Mouse (Mus musculus): ENCODE measurements at regions not wholly inside any gene's neighbourhood (a gene's known extent, or its start where the extent isn't known, plus 50 kb on each side); places are given as distances from the start of the nearest gene placed in this dataset.

- no peak for TF ChIP-seq CTCF (IDR thresholded peaks at IDR 0.05; ENCODE audit: control insufficient read depth, insufficient read depth, insufficient read length)
- peak; percentile 51 for TF ChIP-seq MAX (IDR thresholded peaks at IDR 0.05)
Observed at GRCm38 (mm10) chr2:79548039-79548600, 87.0 kb upstream of the Itprid2 start.
